Mouse (Mus musculus) ES-E14 (cell line): Measurements from ENCODE around the gene Rabep1.

ENCODE experiments used
- MAFK ChIP-seq: IDR thresholded peaks from 2 replicates; pipeline ENCODE4 v1.6.1; 2014; ENCODE audit warnings: mild to moderate bottlenecking, low read depth, low read length, inconsistent platforms; ENCODE audit not compliant: insufficient read depth
- ZC3H11A ChIP-seq: IDR thresholded peaks from 2 replicates; pipeline ENCODE4 v1.6.1; 2012; ENCODE audit warnings: low read depth, mild to moderate bottlenecking, inconsistent platforms, low read length, borderline replicate concordance

DNA sequence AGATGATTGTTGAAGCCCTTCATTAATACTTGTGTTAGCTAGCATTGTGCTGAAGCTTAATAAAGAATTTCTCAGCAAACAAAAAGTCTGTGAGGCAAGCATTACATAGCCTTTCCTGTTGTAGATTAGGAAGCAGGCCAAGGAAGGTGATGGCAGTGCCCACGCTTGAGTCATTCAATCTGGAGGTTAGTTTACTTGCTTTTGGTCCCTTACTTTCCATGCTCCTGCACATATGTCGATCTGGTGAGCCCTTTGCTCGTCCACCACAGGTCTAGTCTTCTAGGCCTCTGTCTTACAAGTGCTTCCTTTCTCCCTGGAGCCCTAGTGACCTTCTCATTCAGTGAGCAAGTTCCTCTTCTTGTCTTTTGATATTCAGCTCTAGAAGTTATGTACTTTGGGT, 62.1 kb downstream of the Rabep1 start:
- TF ChIP-seq MAFK (no peak), ZC3H11A (no peak)
